9 mouse cellular contexts compared by ENCODE assay signal in the genomic region with DNA sequence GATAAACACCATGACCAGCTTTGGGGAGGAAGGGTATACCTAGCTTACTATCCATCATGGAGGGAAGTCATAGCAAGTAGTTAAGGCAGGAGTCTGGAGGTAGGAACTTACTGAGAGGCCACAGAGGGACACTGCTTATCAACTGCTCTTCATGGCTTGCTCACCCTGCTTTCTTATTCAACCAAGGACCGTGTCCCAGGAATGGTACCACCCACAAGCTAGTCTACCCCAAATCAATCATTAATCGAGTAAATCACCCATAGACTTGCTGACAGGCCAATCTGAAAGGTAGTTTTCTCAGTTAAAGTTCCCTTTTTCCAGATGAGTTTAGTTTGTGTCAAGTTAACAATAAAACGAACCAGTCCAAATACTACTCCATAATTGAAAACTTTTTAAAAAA. TPM values are rescaled to one million over a fixed set of nuclear protein-coding genes. Genes with fewer than 3 reads are reported as not detected.
"Had no signal": no experiment of that assay in that cellular context is flagged by ENCODE, and none has a peak within 500 bp of the region (broad histone marks: within the 10 kb centered on the region; RNA-seq: fewer than 3 reads in every experiment).

No protein-coding gene starts in this region.

- ATAC-seq: intestine, embryonic 15.5 days; midbrain, embryonic 13.5 days had no signal

- H3K27me3 ChIP-seq: intestine, embryonic 15.5 days; limb, embryonic 13.5 days; neural tube, embryonic 12.5 days had no signal

- H3K4me3 ChIP-seq: intestine, embryonic 15.5 days; limb, embryonic 13.5 days; midbrain, embryonic 13.5 days; neural tube, embryonic 12.5 days had no signal

- H3K36me3 ChIP-seq: intestine, embryonic 15.5 days; limb, embryonic 13.5 days; midbrain, embryonic 13.5 days; neural tube, embryonic 12.5 days had no signal

- H3K4me1 ChIP-seq: intestine, embryonic 15.5 days; midbrain, embryonic 13.5 days; neural tube, embryonic 12.5 days had no signal

- H3K4me2 ChIP-seq: intestine, embryonic 15.5 days; limb, embryonic 13.5 days; lung, embryonic 14.5 days; midbrain, embryonic 13.5 days; neural tube, embryonic 12.5 days had no signal

- H3K9me3 ChIP-seq: intestine, embryonic 15.5 days; limb, embryonic 13.5 days; midbrain, embryonic 13.5 days; neural tube, embryonic 12.5 days had no signal

- DNase-seq: left cerebral cortex, postnatal 4 days; lung, embryonic 14.5 days; thymus, postnatal 4 days had no signal

- H3K27ac ChIP-seq: intestine, embryonic 15.5 days; limb, embryonic 13.5 days; midbrain, embryonic 13.5 days; neural tube, embryonic 12.5 days; stomach, postnatal 0 days had no signal

- H3K9ac ChIP-seq: intestine, embryonic 15.5 days; limb, embryonic 13.5 days; lung, embryonic 14.5 days; midbrain, embryonic 13.5 days; neural tube, embryonic 12.5 days had no signal

RNA-seq across cellular contexts. Expression of a gene that starts 7.1 kb away (rescaled TPM):
- total RNA-seq: neutrophil, adult 5-6 weeks had no signal
